Mouse (Mus musculus): ENCODE data around the gene Coro1b. TPM values are rescaled to one million over a fixed set of nuclear protein-coding genes. Genes with fewer than 3 reads are reported as not detected.

The Coro1b gene
- polyA plus RNA-seq, 1 experiment from 2014 or later: 134 TPM

DNA sequence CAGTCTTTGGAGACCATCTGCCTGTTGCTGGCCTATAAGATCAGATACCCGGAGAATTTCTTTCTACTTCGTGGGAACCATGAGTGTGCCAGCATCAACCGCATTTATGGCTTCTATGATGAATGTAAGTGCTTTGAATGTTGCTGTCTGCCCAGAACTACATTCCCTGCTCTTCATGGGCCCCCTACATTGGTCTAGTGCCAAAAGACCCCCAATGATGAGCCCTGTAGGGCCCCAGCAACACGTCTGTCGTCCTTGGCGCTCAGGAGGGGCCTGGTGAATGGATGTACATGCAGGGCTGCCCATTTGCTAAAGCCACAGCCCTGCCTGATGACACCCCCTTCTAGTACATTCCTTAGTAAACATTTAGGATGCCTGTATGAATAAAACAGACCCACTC is 44.7 kb downstream of the Coro1b start:
- H3K4me1 ChIP-seq (ENCODE audit: control insufficient read depth, insufficient read depth, low read length): peaks cover 8% of the 10 kb centered on the region
- peak overlapping the region; percentile 92 for H3K4me2 ChIP-seq (ENCODE audit: low read length)
- no peak overlapping the region for H3K27ac ChIP-seq (ENCODE audit: low read depth, low read length)
- H3K27me3 ChIP-seq (replicated peaks; ENCODE audit: control insufficient read depth, insufficient read depth, low read length): no peaks in the 10 kb centered on the region
- ATAC-seq (no peak), DNase-seq (ENCODE audit: low spot score) (no peak)
- peak overlapping the region; percentile 93 for H3K9ac ChIP-seq (ENCODE audit: low read length)
- WGBS: 64% methylated on average over 6 of the region's 6 CpGs
- H3K36me3 ChIP-seq (ENCODE audit: control insufficient read depth, insufficient read depth, low read length): peaks cover 49% of the 10 kb centered on the region
- H3K4me3 ChIP-seq (ENCODE audit: low read depth, low read length): peak overlapping the region; percentile 99
- H3K9me3 ChIP-seq (replicated peaks; ENCODE audit: control insufficient read depth, low read length): no peaks in the 10 kb centered on the region

DNA sequence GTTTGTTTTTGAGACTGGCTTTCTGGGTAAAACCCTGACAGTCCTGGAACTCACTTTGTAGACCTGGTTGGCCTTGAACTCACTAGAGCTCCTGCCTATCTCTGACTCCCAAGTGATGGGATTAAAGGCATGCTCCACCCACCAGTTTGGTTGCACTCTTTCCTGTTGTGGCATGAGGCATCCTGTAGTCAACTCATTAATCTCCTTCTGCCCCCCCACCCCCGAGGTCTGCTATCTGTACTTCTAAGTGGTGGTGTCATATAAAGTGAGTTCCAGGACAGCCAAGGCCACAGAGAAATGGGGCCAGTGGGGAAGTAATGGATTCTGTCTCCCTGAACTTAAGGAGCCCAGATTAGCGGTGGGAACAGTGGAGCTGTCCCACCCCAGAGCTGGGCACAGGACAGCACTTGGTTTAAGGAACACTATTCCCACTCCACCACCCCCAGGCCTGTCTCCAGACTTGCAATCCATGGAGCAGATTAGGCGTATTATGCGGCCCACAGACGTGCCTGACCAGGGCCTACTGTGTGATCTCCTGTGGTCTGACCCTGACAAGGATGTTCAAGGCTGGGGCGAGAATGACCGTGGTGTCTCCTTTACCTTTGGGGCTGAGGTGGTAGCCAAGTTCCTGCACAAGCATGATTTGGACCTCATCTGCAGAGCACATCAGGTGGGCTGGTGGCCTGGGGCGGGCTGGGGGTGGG is 45.8 kb downstream of the Coro1b start:
- H3K27me3 ChIP-seq (replicated peaks; ENCODE audit: control insufficient read depth, insufficient read depth, low read length): no peaks in the 10 kb centered on the region
- DNase-seq (ENCODE audit: low spot score): no peak
- peaks cover 59% of the 10 kb centered on the region for H3K36me3 ChIP-seq (ENCODE audit: control insufficient read depth, insufficient read depth, low read length)
- no peak overlapping the region for H3K27ac ChIP-seq (ENCODE audit: low read depth, low read length)
- H3K4me3 ChIP-seq (ENCODE audit: low read depth, low read length): no peak overlapping the region
- no peak overlapping the region for H3K4me2 ChIP-seq (ENCODE audit: low read length)
- 90% methylated on average over 8 of the region's 8 CpGs for WGBS
- no peaks in the 10 kb centered on the region for H3K9me3 ChIP-seq (replicated peaks; ENCODE audit: control insufficient read depth, low read length)
- no peak for ATAC-seq
- H3K4me1 ChIP-seq (ENCODE audit: control insufficient read depth, insufficient read depth, low read length): peaks cover 8% of the 10 kb centered on the region
- H3K9ac ChIP-seq (ENCODE audit: low read length): no peak overlapping the region

DNA sequence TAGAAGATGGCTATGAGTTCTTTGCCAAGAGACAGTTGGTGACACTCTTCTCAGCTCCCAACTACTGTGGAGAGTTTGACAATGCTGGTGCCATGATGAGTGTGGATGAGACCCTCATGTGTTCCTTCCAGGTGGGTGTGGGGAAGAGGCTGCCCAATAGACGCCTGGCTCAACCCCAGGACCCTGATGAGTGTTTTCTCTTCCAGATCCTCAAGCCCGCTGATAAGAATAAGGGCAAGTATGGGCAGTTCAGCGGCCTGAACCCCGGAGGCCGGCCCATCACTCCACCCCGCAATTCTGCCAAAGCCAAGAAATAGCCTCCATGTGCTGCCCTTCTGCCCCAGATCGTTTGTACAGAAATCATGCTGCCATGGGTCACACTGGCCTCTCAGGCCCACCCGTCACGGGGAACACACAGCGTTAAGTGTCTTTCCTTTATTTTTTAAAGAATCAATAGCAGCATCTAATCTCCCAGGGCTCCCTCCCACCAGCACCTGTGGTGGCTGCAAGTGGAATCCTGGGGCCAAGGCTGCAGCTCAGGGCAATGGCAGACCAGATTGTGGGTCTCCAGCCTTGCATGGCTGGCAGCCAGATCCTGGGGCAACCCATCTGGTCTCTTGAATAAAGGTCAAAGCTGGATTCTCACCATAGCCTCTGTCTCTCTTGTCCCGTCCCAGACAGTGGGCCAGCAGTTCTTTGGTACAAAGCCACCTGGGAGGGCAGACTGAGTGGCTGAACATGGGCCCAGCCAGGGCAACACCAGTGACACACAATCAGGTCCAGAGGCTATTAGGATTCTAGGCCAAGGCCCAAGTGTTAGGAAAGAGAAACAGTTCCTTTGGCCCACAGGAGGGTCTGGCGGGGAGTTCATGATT is 46.6 kb downstream of the Coro1b start:
- Histone ChIP-seq H3K27ac (ENCODE audit: low read depth, low read length) (no peak overlapping the region), H3K9ac (ENCODE audit: low read length) (no peak overlapping the region), H3K4me2 (ENCODE audit: low read length) (no peak overlapping the region), H3K4me1 (ENCODE audit: control insufficient read depth, insufficient read depth, low read length) (peaks cover 8% of the 10 kb centered on the region), H3K4me3 (ENCODE audit: low read depth, low read length) (no peak overlapping the region), H3K36me3 (ENCODE audit: control insufficient read depth, insufficient read depth, low read length) (peaks cover 65% of the 10 kb centered on the region), H3K27me3 (replicated peaks; ENCODE audit: control insufficient read depth, insufficient read depth, low read length) (no peaks in the 10 kb centered on the region), H3K9me3 (replicated peaks; ENCODE audit: control insufficient read depth, low read length) (no peaks in the 10 kb centered on the region)
- no peak for DNase-seq (ENCODE audit: low spot score)
- no peak for ATAC-seq
- WGBS: 72% methylated on average over 12 of the region's 12 CpGs

DNA sequence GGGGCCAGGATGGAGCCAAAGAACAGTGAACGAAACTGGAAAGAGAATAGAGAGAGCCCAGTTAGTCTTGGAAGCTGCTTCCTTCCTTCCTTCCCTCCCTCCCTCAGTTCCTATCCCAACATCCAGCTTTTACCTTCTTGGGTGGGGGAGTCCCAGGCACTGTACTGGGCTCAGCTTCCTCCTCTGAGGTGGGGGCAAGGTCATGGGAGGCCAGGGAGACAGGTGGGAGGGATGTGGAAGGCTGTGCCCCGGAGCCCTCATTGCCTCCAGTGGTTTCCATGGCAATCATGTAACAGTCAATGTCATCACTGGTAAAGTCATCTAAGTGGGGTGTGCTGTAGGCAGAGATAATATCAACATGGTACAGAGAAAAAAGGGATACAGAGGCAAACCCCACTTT is 47.6 kb downstream of the Coro1b start:
- no peaks in the 10 kb centered on the region for H3K9me3 ChIP-seq (replicated peaks; ENCODE audit: control insufficient read depth, low read length)
- ATAC-seq: no peak
- H3K27me3 ChIP-seq (replicated peaks; ENCODE audit: control insufficient read depth, insufficient read depth, low read length): no peaks in the 10 kb centered on the region
- no peak overlapping the region for H3K4me3 ChIP-seq (ENCODE audit: low read depth, low read length)
- DNase-seq (ENCODE audit: low spot score): no peak
- no peak overlapping the region for H3K27ac ChIP-seq (ENCODE audit: low read depth, low read length)
- H3K4me1 ChIP-seq (ENCODE audit: control insufficient read depth, insufficient read depth, low read length): peaks cover 18% of the 10 kb centered on the region
- WGBS: 66% methylated on average over 2 of the region's 2 CpGs
- no peak overlapping the region for H3K9ac ChIP-seq (ENCODE audit: low read length)
- no peak overlapping the region for H3K4me2 ChIP-seq (ENCODE audit: low read length)
- H3K36me3 ChIP-seq (ENCODE audit: control insufficient read depth, insufficient read depth, low read length): peaks cover 65% of the 10 kb centered on the region

DNA sequence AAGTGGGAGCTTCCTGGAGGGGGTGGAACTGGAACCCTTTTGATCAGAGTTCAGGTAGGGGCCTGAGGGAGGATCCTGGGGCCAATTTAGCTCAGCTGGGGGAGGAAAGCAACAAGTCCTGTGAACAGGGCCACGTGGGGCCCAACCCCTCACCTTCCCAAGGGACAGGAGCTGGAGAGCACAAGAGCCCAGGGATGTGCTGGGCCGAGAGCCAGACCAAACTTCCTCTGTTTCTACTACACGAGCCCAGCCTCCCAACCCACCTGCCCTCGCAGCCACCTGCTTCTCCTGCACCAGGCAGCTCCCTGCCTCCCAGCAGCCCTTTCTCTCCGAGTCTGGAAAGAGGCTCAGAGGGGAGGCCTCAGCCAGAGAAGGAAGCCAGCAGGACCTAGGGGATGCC is 48.1 kb downstream of the Coro1b start:
- 51% methylated on average over 5 of the region's 5 CpGs for WGBS
- Histone ChIP-seq H3K9me3 (replicated peaks; ENCODE audit: control insufficient read depth, low read length) (no peaks in the 10 kb centered on the region), H3K27me3 (replicated peaks; ENCODE audit: control insufficient read depth, insufficient read depth, low read length) (no peaks in the 10 kb centered on the region), H3K36me3 (ENCODE audit: control insufficient read depth, insufficient read depth, low read length) (peaks cover 65% of the 10 kb centered on the region), H3K4me2 (ENCODE audit: low read length) (no peak overlapping the region), H3K27ac (ENCODE audit: low read depth, low read length) (no peak overlapping the region), H3K9ac (ENCODE audit: low read length) (no peak overlapping the region), H3K4me1 (ENCODE audit: control insufficient read depth, insufficient read depth, low read length) (peaks cover 18% of the 10 kb centered on the region), H3K4me3 (ENCODE audit: low read depth, low read length) (no peak overlapping the region)
- ATAC-seq (no peak), DNase-seq (ENCODE audit: low spot score) (no peak)

DNA sequence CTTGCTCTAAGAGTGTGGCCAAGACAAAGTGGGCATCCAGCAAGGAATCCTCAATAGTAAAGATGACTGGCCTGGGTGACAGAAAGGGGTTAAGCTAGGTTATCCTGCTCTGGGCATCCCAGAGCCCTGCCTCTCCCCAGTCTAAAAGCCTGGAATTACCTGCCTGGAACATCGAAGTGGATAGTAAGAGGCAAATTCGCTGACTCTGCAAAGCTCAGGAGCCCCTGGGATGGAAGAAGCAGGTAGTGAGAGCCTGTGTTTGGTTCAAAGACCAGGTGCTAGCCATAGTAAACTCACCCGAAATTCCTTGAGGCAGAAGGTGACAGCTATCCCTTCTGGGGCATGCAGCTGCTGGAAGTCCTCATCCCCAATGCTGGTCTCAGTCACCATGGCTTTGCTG is 48.8 kb downstream of the Coro1b start:
- H3K4me2 ChIP-seq (ENCODE audit: low read length): no peak overlapping the region
- ATAC-seq: no peak
- no peak overlapping the region for H3K27ac ChIP-seq (ENCODE audit: low read depth, low read length)
- no peaks in the 10 kb centered on the region for H3K9me3 ChIP-seq (replicated peaks; ENCODE audit: control insufficient read depth, low read length)
- H3K36me3 ChIP-seq (ENCODE audit: control insufficient read depth, insufficient read depth, low read length): peaks cover 65% of the 10 kb centered on the region
- WGBS: 80% methylated on average over 3 of the region's 3 CpGs
- H3K4me3 ChIP-seq (ENCODE audit: low read depth, low read length): no peak overlapping the region
- no peak overlapping the region for H3K9ac ChIP-seq (ENCODE audit: low read length)
- no peak for DNase-seq (ENCODE audit: low spot score)
- H3K27me3 ChIP-seq (replicated peaks; ENCODE audit: control insufficient read depth, insufficient read depth, low read length): no peaks in the 10 kb centered on the region
- peaks cover 23% of the 10 kb centered on the region for H3K4me1 ChIP-seq (ENCODE audit: control insufficient read depth, insufficient read depth, low read length)

DNA sequence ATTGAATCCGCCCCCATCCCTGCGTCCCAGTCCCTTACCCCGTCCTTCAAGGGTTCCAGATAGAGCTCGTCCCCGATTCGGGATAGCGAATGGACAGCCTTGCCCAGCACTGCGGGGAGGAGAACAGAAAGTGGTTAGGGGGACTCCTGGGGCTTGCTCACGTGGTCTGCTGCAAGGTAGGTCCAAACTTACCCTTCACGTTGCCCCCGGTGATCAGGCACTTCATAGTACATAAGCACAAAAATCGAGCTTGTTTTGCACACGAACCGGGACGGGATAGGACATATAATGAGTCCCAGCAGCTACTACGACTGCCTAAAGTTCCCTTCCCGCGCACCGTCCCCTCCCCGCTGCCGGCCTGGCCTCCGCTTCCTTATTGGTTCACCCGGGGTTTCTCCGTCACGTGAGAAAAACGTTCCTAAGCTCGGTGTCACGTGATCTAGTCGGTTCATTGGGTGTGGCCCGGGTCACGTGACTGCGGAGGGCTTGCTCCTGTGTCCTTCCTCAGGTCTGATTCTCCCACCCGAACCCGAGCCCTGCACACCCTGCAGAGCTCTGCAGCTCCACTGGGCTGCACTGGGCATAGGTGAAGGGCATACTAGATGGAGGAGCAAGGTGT is 53.0 kb downstream of the Coro1b start, which contains the start of gene Rad9a:
Gene Rad9a (minus strand): TSS at position 372 of the 619 bp plus-strand sequence.
- Histone ChIP-seq H3K4me2 (ENCODE audit: low read length) (peak within 1 kb of the TSS; percentile 83), H3K9me3 (replicated peaks; ENCODE audit: control insufficient read depth, low read length) (no peaks in the 10 kb centered on the region), H3K4me1 (ENCODE audit: control insufficient read depth, insufficient read depth, low read length) (peaks cover 17% of the 10 kb centered on the region), H3K4me3 (ENCODE audit: low read depth, low read length) (peak within 1 kb of the TSS; percentile 56), H3K36me3 (ENCODE audit: control insufficient read depth, insufficient read depth, low read length) (peaks cover 31% of the 10 kb centered on the region), H3K27ac (ENCODE audit: low read depth, low read length) (no peak within 1 kb of the TSS), H3K9ac (ENCODE audit: low read length) (peak within 1 kb of the TSS; percentile 73), H3K27me3 (replicated peaks; ENCODE audit: control insufficient read depth, insufficient read depth, low read length) (0 out of 2 replicates have a peak, but pooled peaks cover 3% of the 10 kb centered on the region)
- DNase-seq (ENCODE audit: low spot score): peak; percentile 99
- WGBS: under 1% methylated on average over 34 of the region's 34 CpGs
- peak; percentile 88 for ATAC-seq

DNA sequence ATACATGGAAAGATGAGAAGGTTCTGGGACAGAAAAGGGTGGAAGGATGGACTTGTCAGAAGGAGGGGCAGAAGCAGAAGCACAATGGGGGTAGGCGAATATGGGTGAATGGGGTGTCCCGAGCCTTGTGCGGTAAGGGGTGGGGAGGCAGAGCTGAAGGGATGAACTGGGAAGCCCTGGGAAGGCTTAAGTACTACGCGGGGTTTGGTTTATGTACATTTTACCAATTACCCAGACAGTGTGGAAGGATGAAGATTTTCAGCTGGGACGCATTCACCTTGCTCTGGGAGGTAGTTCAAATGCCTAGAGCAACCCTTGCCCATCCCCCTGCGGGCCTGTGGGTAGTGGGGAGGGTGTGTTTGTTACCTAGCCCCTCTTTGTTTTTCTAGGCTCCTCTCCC is 53.7 kb downstream of the Coro1b start:
- peaks cover 24% of the 10 kb centered on the region for H3K36me3 ChIP-seq (ENCODE audit: control insufficient read depth, insufficient read depth, low read length)
- peak overlapping the region; percentile 56 for H3K4me3 ChIP-seq (ENCODE audit: low read depth, low read length)
- no peaks in the 10 kb centered on the region for H3K9me3 ChIP-seq (replicated peaks; ENCODE audit: control insufficient read depth, low read length)
- WGBS: 31% methylated on average over 7 of the region's 7 CpGs
- H3K27ac ChIP-seq (ENCODE audit: low read depth, low read length): no peak overlapping the region
- H3K4me1 ChIP-seq (ENCODE audit: control insufficient read depth, insufficient read depth, low read length): peaks cover 17% of the 10 kb centered on the region
- DNase-seq (ENCODE audit: low spot score) (no peak), ATAC-seq (no peak)
- H3K4me2 ChIP-seq (ENCODE audit: low read length): peak overlapping the region; percentile 83
- H3K27me3 ChIP-seq (replicated peaks; ENCODE audit: control insufficient read depth, insufficient read depth, low read length): 0 out of 2 replicates have a peak, but pooled peaks cover 3% of the 10 kb centered on the region
- peak overlapping the region; percentile 73 for H3K9ac ChIP-seq (ENCODE audit: low read length)

Data from forebrain, embryonic 14.5 days (tissue).